Mouse (Mus musculus) myocyte (in vitro differentiated cells): Measurements from ENCODE around the gene Hspb8.

Source experiments
- CEBPB ChIP-seq: IDR thresholded peaks from 2 replicates; pipeline ENCODE4 v1.6.1; 2011; ENCODE audit warnings: mild to moderate bottlenecking, moderate library complexity; ENCODE audit not compliant: poor library complexity, insufficient read depth, severe bottlenecking
- REST ChIP-seq: IDR thresholded peaks from one replicate; pipeline ENCODE4 v1.6.1; 2011; ENCODE audit warnings: mild to moderate bottlenecking, control low read depth, moderate library complexity; ENCODE audit not compliant: insufficient read depth, insufficient read length

GRCm38 (mm10) chr5:116459970-116460369 is 37.3 kb upstream of the Hspb8 start:
- no peak for TF ChIP-seq CEBPB
- no peak for TF ChIP-seq REST
